Mouse (Mus musculus) erythroblast, embryonic 14.5 days (primary cell): ENCODE results near the gene Cldn16.

Source experiments
- GATA1 ChIP-seq: IDR thresholded peaks from 2 replicates; pipeline ENCODE4 v1.6.1; 2012; ENCODE audit warnings: low read length, inconsistent platforms, mixed read lengths
- TAL1 ChIP-seq: IDR thresholded peaks from 3 replicates; pipeline ENCODE4 v1.6.1; 2012; ENCODE audit warnings: low read length, inconsistent platforms, mixed read lengths

DNA sequence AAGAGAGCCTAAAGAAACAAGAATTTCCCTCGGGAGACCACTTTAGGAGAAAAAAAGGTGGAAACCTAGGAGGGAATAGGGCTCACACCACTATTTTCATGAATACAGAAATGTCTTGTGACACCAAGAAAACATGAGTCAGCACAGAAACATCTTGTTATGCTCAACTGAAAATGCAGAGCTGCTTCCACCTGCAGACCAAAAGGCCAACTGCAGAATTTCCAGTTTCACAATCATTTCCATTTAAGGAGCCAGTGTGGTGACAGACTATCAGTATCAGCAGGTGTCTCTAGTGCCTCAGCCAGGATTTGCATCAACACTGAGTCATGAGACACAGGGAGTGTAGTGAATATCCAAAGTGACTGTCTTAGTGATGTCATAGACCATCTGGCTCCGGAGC lies 15.3 kb upstream of the Cldn16 start:
- no peak for TF ChIP-seq TAL1
- no peak for TF ChIP-seq GATA1
